Mouse (Mus musculus): Measurements from ENCODE around the gene Nlrp4c. TPM values are rescaled to one million over a fixed set of nuclear protein-coding genes. Genes with fewer than 3 reads are reported as not detected.
"Not testable (repeated sequence)": the region's sequence is repeated elsewhere in the genome, so short reads cannot be mapped to it uniquely, and the experiment has no call there.

Nlrp4c gene
- total RNA-seq (2018; cell fraction: chromatin; rRNA removed), result not detected
- not detected for total RNA-seq (2018; cell fraction: cytosol; rRNA removed)
- total RNA-seq (2018; cell fraction: nucleus; rRNA removed), result not detected
- polyA plus RNA-seq (2018), result not detected in 3 replicates

GRCm38 (mm10) chr7:6044861-6045260 is at the start of gene Nlrp4c:
Gene Nlrp4c (plus strand): TSS chr7:6045161.
- WGBS (ENCODE audit: missing documents), result 81% methylated on average over 11 of the region's 11 CpGs
- no peak within 1 kb of the TSS for H3K27ac ChIP-seq
- no peaks in the 10 kb centered on the region for H3K79me2 ChIP-seq (ENCODE audit: inconsistent target)
- H3K4me3 ChIP-seq (ENCODE audit: inconsistent target), result no peak within 1 kb of the TSS
- H3K36me3 ChIP-seq (ENCODE audit: inconsistent target), result no peaks in the 10 kb centered on the region

- 100% methylated on average over 1 of the region's 1 CpGs for WGBS (ENCODE audit: missing documents)
- Histone ChIP-seq H3K36me3 (ENCODE audit: inconsistent target) (no peaks in the 10 kb centered on the region), H3K4me3 (ENCODE audit: inconsistent target) (no peak within 1 kb of the TSS), H3K79me2 (ENCODE audit: inconsistent target) (no peaks in the 10 kb centered on the region), H3K27ac (no peak within 1 kb of the TSS)
These were observed 34.1 kb upstream of the Nlrp4c start, which contains the start of gene Vmn1r65 for GRCm38 (mm10) chr7:6010910-6011309. Gene Vmn1r65 (minus strand): TSS chr7:6011010.

- WGBS (ENCODE audit: missing documents), result 76% methylated on average over 3 of the region's 3 CpGs
- H3K27ac ChIP-seq, result no peak overlapping the region
- no peaks in the 10 kb centered on the region for H3K79me2 ChIP-seq (ENCODE audit: inconsistent target)
- no peaks in the 10 kb centered on the region for H3K36me3 ChIP-seq (ENCODE audit: inconsistent target)
- H3K4me3 ChIP-seq (ENCODE audit: inconsistent target), result no peak overlapping the region
These were observed 74.5 kb downstream of the Nlrp4c start for GRCm38 (mm10) chr7:6119501-6119900.

GRCm38 (mm10) chr7:6120104-6120503 is 75.1 kb downstream of the Nlrp4c start:
- not testable (repeated sequence) for H3K36me3 ChIP-seq (ENCODE audit: inconsistent target); H3K27ac ChIP-seq; H3K4me3 ChIP-seq (ENCODE audit: inconsistent target); H3K79me2 ChIP-seq (ENCODE audit: inconsistent target)
- 83% methylated on average over 2 of the region's 2 CpGs for WGBS (ENCODE audit: missing documents)

GRCm38 (mm10) chr7:6121128-6121527 is 76.2 kb downstream of the Nlrp4c start:
- not testable (repeated sequence) for H3K4me3 ChIP-seq (ENCODE audit: inconsistent target); H3K79me2 ChIP-seq (ENCODE audit: inconsistent target); H3K27ac ChIP-seq; H3K36me3 ChIP-seq (ENCODE audit: inconsistent target)
- 63% methylated on average over 1 of the region's 1 CpGs for WGBS (ENCODE audit: missing documents)

- no peak overlapping the region for H3K27ac ChIP-seq
- no peak overlapping the region for H3K4me3 ChIP-seq (ENCODE audit: inconsistent target)
- WGBS (ENCODE audit: missing documents), result 30% methylated on average over 7 of the region's 7 CpGs
- no peaks in the 10 kb centered on the region for H3K36me3 ChIP-seq (ENCODE audit: inconsistent target)
- H3K79me2 ChIP-seq (ENCODE audit: inconsistent target), result no peaks in the 10 kb centered on the region
These were observed 81.9 kb downstream of the Nlrp4c start for GRCm38 (mm10) chr7:6126690-6127448.

GRCm38 (mm10) chr7:6130346-6130745 is 85.4 kb downstream of the Nlrp4c start:
- WGBS (ENCODE audit: missing documents), result 65% methylated on average over 4 of the region's 4 CpGs
- Histone ChIP-seq H3K27ac (no peak overlapping the region), H3K4me3 (ENCODE audit: inconsistent target) (no peak overlapping the region), H3K79me2 (ENCODE audit: inconsistent target) (peaks cover 8% of the 10 kb centered on the region; the same call in 1 of the 2 replicates), H3K36me3 (ENCODE audit: inconsistent target) (peaks cover 10% of the 10 kb centered on the region; the same call in 1 of the 2 replicates)

- H3K79me2 ChIP-seq (ENCODE audit: inconsistent target), result peaks cover 27% of the 10 kb centered on the region; the same call in 1 of the 2 replicates
- H3K36me3 ChIP-seq (ENCODE audit: inconsistent target), result peaks cover 10% of the 10 kb centered on the region; the same call in 1 of the 2 replicates
- no peak overlapping the region for H3K27ac ChIP-seq
- H3K4me3 ChIP-seq (ENCODE audit: inconsistent target), result no peak overlapping the region
- WGBS (ENCODE audit: missing documents), result 96% methylated on average over 29 of the region's 30 CpGs
These were observed 87.7 kb downstream of the Nlrp4c start for GRCm38 (mm10) chr7:6132646-6133045.

- Histone ChIP-seq H3K4me3 (ENCODE audit: inconsistent target) (no peak overlapping the region), H3K79me2 (ENCODE audit: inconsistent target) (peaks cover 61% of the 10 kb centered on the region; the same call in 1 of the 2 replicates), H3K27ac (no peak overlapping the region), H3K36me3 (ENCODE audit: inconsistent target) (peaks cover 12% of the 10 kb centered on the region)
These were observed 91.5 kb downstream of the Nlrp4c start for GRCm38 (mm10) chr7:6136497-6136896.

- peaks cover 8% of the 10 kb centered on the region; the same call in 1 of the 2 replicates for H3K36me3 ChIP-seq (ENCODE audit: inconsistent target)
- WGBS (ENCODE audit: missing documents), result 95% methylated on average over 3 of the region's 3 CpGs
- peaks cover 83% of the 10 kb centered on the region for H3K79me2 ChIP-seq (ENCODE audit: inconsistent target)
- H3K27ac ChIP-seq, result no peak overlapping the region
- H3K4me3 ChIP-seq (ENCODE audit: inconsistent target), result no peak overlapping the region
These were observed 94.3 kb downstream of the Nlrp4c start for GRCm38 (mm10) chr7:6139295-6139694.

GRCm38 (mm10) chr7:6143991-6144531 is 99.1 kb downstream of the Nlrp4c start:
- WGBS (ENCODE audit: missing documents), result 60% methylated on average over 2 of the region's 2 CpGs
- no peak overlapping the region for H3K4me3 ChIP-seq (ENCODE audit: inconsistent target)
- H3K36me3 ChIP-seq (ENCODE audit: inconsistent target), result peaks cover 8% of the 10 kb centered on the region; the same call in 1 of the 2 replicates
- H3K27ac ChIP-seq, result 0 out of 2 replicates have a peak overlapping the region, but pooled peaks have one; percentile 8
- peaks cover 90% of the 10 kb centered on the region for H3K79me2 ChIP-seq (ENCODE audit: inconsistent target)

- H3K27ac ChIP-seq, result no peak overlapping the region
- no peak overlapping the region for H3K4me3 ChIP-seq (ENCODE audit: inconsistent target)
- H3K79me2 ChIP-seq (ENCODE audit: inconsistent target), result peaks cover 90% of the 10 kb centered on the region
- WGBS (ENCODE audit: missing documents), result 79% methylated on average over 8 of the region's 8 CpGs
- peaks cover 8% of the 10 kb centered on the region; the same call in 1 of the 2 replicates for H3K36me3 ChIP-seq (ENCODE audit: inconsistent target)
These were observed 100.6 kb downstream of the Nlrp4c start for GRCm38 (mm10) chr7:6145423-6146188.

GRCm38 (mm10) chr7:6146194-6146981 is 101.4 kb downstream of the Nlrp4c start:
- H3K4me3 ChIP-seq (ENCODE audit: inconsistent target), result no peak overlapping the region
- H3K79me2 ChIP-seq (ENCODE audit: inconsistent target), result peaks cover 95% of the 10 kb centered on the region
- peaks cover 8% of the 10 kb centered on the region; the same call in 1 of the 2 replicates for H3K36me3 ChIP-seq (ENCODE audit: inconsistent target)
- WGBS (ENCODE audit: missing documents), result 73% methylated on average over 7 of the region's 7 CpGs
- H3K27ac ChIP-seq, result no peak overlapping the region

GRCm38 (mm10) chr7:6146982-6147325 is 102.0 kb downstream of the Nlrp4c start:
- no peak overlapping the region for H3K4me3 ChIP-seq (ENCODE audit: inconsistent target)
- 36% methylated on average over 2 of the region's 2 CpGs for WGBS (ENCODE audit: missing documents)
- no peak overlapping the region for H3K27ac ChIP-seq
- H3K36me3 ChIP-seq (ENCODE audit: inconsistent target), result peaks cover 2% of the 10 kb centered on the region; the same call in 1 of the 2 replicates
- H3K79me2 ChIP-seq (ENCODE audit: inconsistent target), result peaks cover 95% of the 10 kb centered on the region

Data from macrophage (primary cell).